Mouse (Mus musculus) megakaryocyte, embryonic 14.5 days (primary cell): ENCODE data around the gene Cobl. TPM values are rescaled to one million over a fixed set of nuclear protein-coding genes. Genes with fewer than 3 reads are reported as not detected.

Source experiments
- H3K27me3 ChIP-seq: replicated peaks from 2 replicates; pipeline ENCODE3; 2012; ENCODE audit warnings: inconsistent platforms
- H3K36me3 ChIP-seq: replicated peaks from 2 replicates; pipeline ENCODE3; 2012; ENCODE audit warnings: low read length, inconsistent platforms, mixed read lengths
- H3K4me1 ChIP-seq: 2 replicates; pipeline ENCODE4 v1.6.1; 2012; ENCODE audit warnings: inconsistent platforms
- H3K4me3 ChIP-seq: replicated peaks from 2 replicates; pipeline ENCODE3; 2012; ENCODE audit warnings: moderate library complexity, mild to moderate bottlenecking, inconsistent platforms
- H3K9me3 ChIP-seq: 2 replicates; pipeline ENCODE4 v1.6.1; 2012; ENCODE audit warnings: inconsistent platforms
- FLI1 ChIP-seq: IDR thresholded peaks from 2 replicates; pipeline ENCODE4 v1.6.1; 2012; ENCODE audit warnings: low read length, inconsistent platforms, mixed read lengths
- GATA1 ChIP-seq: IDR thresholded peaks from 3 replicates; pipeline ENCODE4 v1.6.1; 2012; ENCODE audit warnings: mixed read lengths, low read length, inconsistent platforms, borderline replicate concordance
- polyA plus RNA-seq: library from polyadenylated mRNA; stranded (reverse); fragments of >175 nt; gene quantifications from 2 replicates; pipeline ENCODE4 v1.2.3, GENCODE M21; 2012; ENCODE audit warnings: low replicate concordance; ENCODE audit not compliant: insufficient read depth

The Cobl gene
- polyA plus RNA-seq, 1 experiment = not detected

GRCm38 (mm10) chr11:12448101-12448500 lies 16.7 kb downstream of the Cobl start:
- Histone ChIP-seq H3K36me3 (no peaks in the 10 kb centered on the region), H3K4me1 (no peaks in the 10 kb centered on the region), H3K9me3 (no peaks in the 10 kb centered on the region), H3K4me3 (no peak overlapping the region), H3K27me3 (no peaks in the 10 kb centered on the region)
- TF ChIP-seq FLI1 = no peak
- no peak for TF ChIP-seq GATA1

- Histone ChIP-seq H3K27me3 (no peaks in the 10 kb centered on the region), H3K4me3 (no peak overlapping the region), H3K9me3 (no peaks in the 10 kb centered on the region), H3K36me3 (no peaks in the 10 kb centered on the region), H3K4me1 (no peaks in the 10 kb centered on the region)
- TF ChIP-seq FLI1 (no peak), GATA1 (no peak)
These were observed 19.5 kb downstream of the Cobl start for GRCm38 (mm10) chr11:12445222-12445621.

- Histone ChIP-seq H3K36me3 (no peaks in the 10 kb centered on the region), H3K27me3 (no peaks in the 10 kb centered on the region), H3K4me3 (no peak overlapping the region), H3K9me3 (no peaks in the 10 kb centered on the region), H3K4me1 (no peaks in the 10 kb centered on the region)
- TF ChIP-seq GATA1 (no peak), FLI1 (no peak)
These were observed 20.5 kb downstream of the Cobl start for GRCm38 (mm10) chr11:12444215-12444614.

- H3K4me3 ChIP-seq = no peak overlapping the region
- H3K36me3 ChIP-seq = no peaks in the 10 kb centered on the region
- no peaks in the 10 kb centered on the region for H3K4me1 ChIP-seq
- no peaks in the 10 kb centered on the region for H3K9me3 ChIP-seq
- TF ChIP-seq GATA1 (no peak), FLI1 (no peak)
- no peaks in the 10 kb centered on the region for H3K27me3 ChIP-seq
These were observed 21.1 kb downstream of the Cobl start for GRCm38 (mm10) chr11:12443614-12444013.

GRCm38 (mm10) chr11:12443185-12443584 lies 21.6 kb downstream of the Cobl start:
- TF ChIP-seq GATA1 (no peak), FLI1 (no peak)
- Histone ChIP-seq H3K36me3 (no peaks in the 10 kb centered on the region), H3K4me1 (no peaks in the 10 kb centered on the region), H3K9me3 (no peaks in the 10 kb centered on the region), H3K4me3 (no peak overlapping the region), H3K27me3 (no peaks in the 10 kb centered on the region)

- H3K9me3 ChIP-seq = no peaks in the 10 kb centered on the region
- H3K27me3 ChIP-seq = no peaks in the 10 kb centered on the region
- H3K36me3 ChIP-seq = no peaks in the 10 kb centered on the region
- H3K4me1 ChIP-seq = no peaks in the 10 kb centered on the region
- H3K4me3 ChIP-seq = no peak overlapping the region
- TF ChIP-seq FLI1 (no peak), GATA1 (no peak)
These were observed 22.5 kb downstream of the Cobl start for GRCm38 (mm10) chr11:12442283-12442682.

GRCm38 (mm10) chr11:12435905-12436304 lies 28.9 kb downstream of the Cobl start:
- TF ChIP-seq FLI1 (no peak), GATA1 (no peak)
- Histone ChIP-seq H3K9me3 (no peaks in the 10 kb centered on the region), H3K4me1 (no peaks in the 10 kb centered on the region), H3K36me3 (no peaks in the 10 kb centered on the region), H3K27me3 (no peaks in the 10 kb centered on the region), H3K4me3 (no peak overlapping the region)

GRCm38 (mm10) chr11:12435018-12435417 lies 29.7 kb downstream of the Cobl start:
- TF ChIP-seq FLI1 = no peak
- no peaks in the 10 kb centered on the region for H3K27me3 ChIP-seq
- H3K9me3 ChIP-seq = no peaks in the 10 kb centered on the region
- H3K36me3 ChIP-seq = no peaks in the 10 kb centered on the region
- H3K4me1 ChIP-seq = no peaks in the 10 kb centered on the region
- no peak overlapping the region for H3K4me3 ChIP-seq

- Histone ChIP-seq H3K27me3 (no peaks in the 10 kb centered on the region), H3K36me3 (no peaks in the 10 kb centered on the region)
- TF ChIP-seq GATA1 (no peak), FLI1 (no peak)
These were observed 30.2 kb downstream of the Cobl start for GRCm38 (mm10) chr11:12434597-12434996.

GRCm38 (mm10) chr11:12431911-12432310 lies 32.8 kb downstream of the Cobl start:
- Histone ChIP-seq H3K4me1 (no peaks in the 10 kb centered on the region), H3K36me3 (no peaks in the 10 kb centered on the region), H3K27me3 (no peaks in the 10 kb centered on the region), H3K4me3 (no peak overlapping the region), H3K9me3 (no peaks in the 10 kb centered on the region)
- TF ChIP-seq FLI1 (no peak), GATA1 (no peak)

More at GRCm38 (mm10) chr11:12434597-12434996, 30.2 kb downstream of the Cobl start:
- no peaks in the 10 kb centered on the region for H3K9me3 ChIP-seq
- H3K4me1 ChIP-seq = no peaks in the 10 kb centered on the region
- no peak overlapping the region for H3K4me3 ChIP-seq

- TF ChIP-seq GATA1 = no peak
- TF ChIP-seq FLI1 = no peak
- Histone ChIP-seq H3K4me1 (no peaks in the 10 kb centered on the region), H3K27me3 (no peaks in the 10 kb centered on the region), H3K36me3 (no peaks in the 10 kb centered on the region), H3K4me3 (no peak overlapping the region), H3K9me3 (no peaks in the 10 kb centered on the region)
These were observed 34.3 kb downstream of the Cobl start for GRCm38 (mm10) chr11:12430231-12431041.
